Mouse (Mus musculus) monocyte, adult 2 months (primary cell): Measurements from ENCODE around the gene 2510009E07Rik.

Experiments used
- DNase-seq, 2 experiments: peaks; one replicate each; pipeline ENCODE4 v3.0.0; 2022; ENCODE audit warnings: low spot score in 2 of 2, low read depth in 1 of 2

Gene 2510009E07Rik

GRCm38 (mm10) chr16:21694463-21695241, at the start of gene 2510009E07Rik:
TSS of gene 2510009E07Rik (minus strand) at chr16:21694665.
- peak in 1 of 2 experiments; percentile 36 for DNase-seq

- no peak for DNase-seq
These were observed 48.9 kb upstream of the 2510009E07Rik start for GRCm38 (mm10) chr16:21743401-21743800.

GRCm38 (mm10) chr16:21742898-21743297, 48.4 kb upstream of the 2510009E07Rik start:
- DNase-seq: no peak

GRCm38 (mm10) chr16:21742191-21742870, 47.9 kb upstream of the 2510009E07Rik start:
- DNase-seq: no peak

GRCm38 (mm10) chr16:21741542-21741941, 47.1 kb upstream of the 2510009E07Rik start:
- no peak for DNase-seq

- no peak for DNase-seq
These were observed 41.2 kb upstream of the 2510009E07Rik start for GRCm38 (mm10) chr16:21735638-21736037.

GRCm38 (mm10) chr16:21727897-21728364, 33.5 kb upstream of the 2510009E07Rik start:
- peak in 1 of 2 experiments; percentile 21 for DNase-seq

- DNase-seq: no peak
These were observed 33.0 kb upstream of the 2510009E07Rik start for GRCm38 (mm10) chr16:21727421-21727820.

GRCm38 (mm10) chr16:21724261-21724660, 29.8 kb upstream of the 2510009E07Rik start:
- DNase-seq: no peak

- no peak for DNase-seq
These were observed 25.3 kb upstream of the 2510009E07Rik start for GRCm38 (mm10) chr16:21719770-21720169.

- no peak for DNase-seq
These were observed 20.1 kb upstream of the 2510009E07Rik start for GRCm38 (mm10) chr16:21714516-21714915.

- no peak for DNase-seq
These were observed 15.9 kb upstream of the 2510009E07Rik start for GRCm38 (mm10) chr16:21710321-21710720.

- DNase-seq: no peak
These were observed 10.2 kb upstream of the 2510009E07Rik start for GRCm38 (mm10) chr16:21704691-21705090.

- no peak for DNase-seq
These were observed 7.8 kb upstream of the 2510009E07Rik start for GRCm38 (mm10) chr16:21702314-21702690.

GRCm38 (mm10) chr16:21701611-21702313, 7.3 kb upstream of the 2510009E07Rik start:
- DNase-seq: no peak

GRCm38 (mm10) chr16:21698136-21698535, 3.7 kb upstream of the 2510009E07Rik start:
- no peak for DNase-seq

GRCm38 (mm10) chr16:21696946-21697345, 2.5 kb upstream of the 2510009E07Rik start:
- no peak for DNase-seq

- DNase-seq: no peak
These were observed 745 bp upstream of the 2510009E07Rik start for GRCm38 (mm10) chr16:21695242-21695578.

- DNase-seq: peak in 1 of 2 experiments; percentile 17
These were observed 443 bp downstream of the 2510009E07Rik start for GRCm38 (mm10) chr16:21693981-21694462.

GRCm38 (mm10) chr16:21690216-21690755, 4.2 kb downstream of the 2510009E07Rik start:
- DNase-seq: no peak

- DNase-seq: peak; percentile 14 to 15
These were observed 5.3 kb downstream of the 2510009E07Rik start for GRCm38 (mm10) chr16:21689141-21689540.
